In genomic region chrX:168191944-168192343, GRCm38 (mm10) we compare ENCODE assay signal across 14 mouse cellular contexts.
DNase-seq lines count a peak whose midpoint lies in the region; ATAC-seq and TF ChIP-seq lines count a peak whose summit lies in the region.
"Had no signal": no experiment of that assay in that cellular context is flagged by ENCODE, and none has a peak within 500 bp of the region (broad histone marks: within the 10 kb centered on the region; RNA-seq: fewer than 3 reads in every experiment).

No protein-coding gene starts in this region.

- DNase-seq in midbrain, postnatal 0 days (ENCODE audit: low spot score) = peak; percentile 5
- peak; percentile 32 to 53 for DNase-seq in left cerebral cortex, adult 18-20 months (ENCODE audit: low spot score in 2 of 2)
- DNase-seq in telencephalon, adult 2 months (ENCODE audit: low read depth, low spot score) = peak; percentile 51
- no peak for DNase-seq in urinary bladder, postnatal 4 days (ENCODE audit: low spot score in 2 of 2)
- DNase-seq in kidney, adult 11 months = no peak
- DNase-seq in stomach, postnatal 0 days (ENCODE audit: low spot score) = no peak
- DNase-seq: gastrocnemius, postnatal 36 days; kidney, adult 18-20 months; liver; lung, postnatal 36 days; thymus, adult 2 months had no signal

- no peak for ATAC-seq in midbrain, postnatal 0 days (ENCODE audit: low FRiP score)
- ATAC-seq in midbrain, embryonic 13.5 days = no peak
- ATAC-seq in frontal cortex, adult (ENCODE audit: low TSS enrichment) = peak; percentile 98
- no peak for ATAC-seq in stomach, postnatal 0 days (ENCODE audit: low FRiP score, low TSS enrichment)

- H3K36me3 ChIP-seq in midbrain, postnatal 0 days (ENCODE audit: insufficient read depth, low read length) = no peaks in the 10 kb centered on the region
- H3K36me3 ChIP-seq in midbrain, embryonic 13.5 days = no peaks in the 10 kb centered on the region
- no peaks in the 10 kb centered on the region for H3K36me3 ChIP-seq in stomach, postnatal 0 days (ENCODE audit: control insufficient read depth, insufficient read depth, low read length)

- TF ChIP-seq EP300 in stomach, postnatal 0 days (optimal IDR thresholded peaks at IDR 0.05) = no peak

- no peak overlapping the region for H3K4me3 ChIP-seq in midbrain, postnatal 0 days (ENCODE audit: low read depth, low read length)
- H3K4me3 ChIP-seq in midbrain, embryonic 13.5 days (replicated peaks) = no peak overlapping the region
- H3K4me3 ChIP-seq in stomach, postnatal 0 days (ENCODE audit: low read depth, low read length) = no peak overlapping the region
- H3K4me3 ChIP-seq: myocyte had no signal

- H3K4me2 ChIP-seq in midbrain, postnatal 0 days (ENCODE audit: low read depth, low read length, poor library complexity, severe bottlenecking) = no peak overlapping the region
- no peak overlapping the region for H3K4me2 ChIP-seq in midbrain, embryonic 13.5 days (replicated peaks)
- no peak overlapping the region for H3K4me2 ChIP-seq in stomach, postnatal 0 days (replicated peaks; ENCODE audit: low read depth)

- H3K4me1 ChIP-seq in midbrain, postnatal 0 days (ENCODE audit: insufficient read depth, low read length) = no peaks in the 10 kb centered on the region
- H3K4me1 ChIP-seq in midbrain, embryonic 13.5 days (replicated peaks) = no peaks in the 10 kb centered on the region
- no peaks in the 10 kb centered on the region for H3K4me1 ChIP-seq in stomach, postnatal 0 days (replicated peaks; ENCODE audit: control insufficient read depth, insufficient read depth)

- no peak for TF ChIP-seq CTCF in midbrain, postnatal 0 days (IDR thresholded peaks at IDR 0.05)
- TF ChIP-seq CTCF in stomach, postnatal 0 days (IDR thresholded peaks at IDR 0.05; ENCODE audit: low read depth) = no peak

- no peak overlapping the region for H3K27ac ChIP-seq in midbrain, postnatal 0 days (ENCODE audit: low read depth, low read length)
- H3K27ac ChIP-seq in midbrain, embryonic 13.5 days = no peak overlapping the region
- no peak overlapping the region for H3K27ac ChIP-seq in stomach, postnatal 0 days (replicated peaks)

- H3K9me3 ChIP-seq in midbrain, postnatal 0 days (ENCODE audit: low read length) = no peaks in the 10 kb centered on the region
- no peaks in the 10 kb centered on the region for H3K9me3 ChIP-seq in midbrain, embryonic 13.5 days
- no peaks in the 10 kb centered on the region for H3K9me3 ChIP-seq in stomach, postnatal 0 days (ENCODE audit: control insufficient read depth, low read length)

- no peaks in the 10 kb centered on the region for H3K27me3 ChIP-seq in midbrain, postnatal 0 days (ENCODE audit: insufficient read depth, low read length)
- H3K27me3 ChIP-seq in midbrain, embryonic 13.5 days = peaks cover 7% of the 10 kb centered on the region; the same call in 1 of the 2 replicates
- no peaks in the 10 kb centered on the region for H3K27me3 ChIP-seq in stomach, postnatal 0 days (ENCODE audit: control insufficient read depth, insufficient read depth, low read length)

- H3K9ac ChIP-seq in midbrain, postnatal 0 days (replicated peaks; ENCODE audit: low read length, poor library complexity, severe bottlenecking) = no peak overlapping the region
- no peak overlapping the region for H3K9ac ChIP-seq in midbrain, embryonic 13.5 days (replicated peaks)
- H3K9ac ChIP-seq in stomach, postnatal 0 days (ENCODE audit: low read length) = no peak overlapping the region

- WGBS in midbrain, postnatal 0 days = 65% methylated on average over 1 of the region's 1 CpGs
- WGBS in midbrain, embryonic 13.5 days = 48% methylated on average over 1 of the region's 1 CpGs
- WGBS in stomach, postnatal 0 days = 58% methylated on average over 1 of the region's 1 CpGs

Comparison
In these comparisons a context has a peak if more than half of its experiments do, and no peak if none do; other contexts are left out.
1. DNase-seq: peak in midbrain, postnatal 0 days (single experiment), left cerebral cortex, adult 18-20 months (2 of 2) and telencephalon, adult 2 months (single experiment); none in urinary bladder, postnatal 4 days (0 of 2), kidney, adult 11 months (single experiment) and stomach, postnatal 0 days (single experiment).